Mouse (Mus musculus) myocyte (in vitro differentiated cells): ENCODE results near the gene Rcor2.

ENCODE experiments used
- CEBPB ChIP-seq: IDR thresholded peaks from 2 replicates; pipeline ENCODE4 v1.6.1; 2011; ENCODE audit warnings: mild to moderate bottlenecking, moderate library complexity; ENCODE audit not compliant: poor library complexity, insufficient read depth, severe bottlenecking
- MAX ChIP-seq: IDR thresholded peaks from one replicate; pipeline ENCODE4 v1.6.1; 2011; ENCODE audit warnings: low read depth, mild to moderate bottlenecking, control low read depth
- POLR2A ChIP-seq: IDR thresholded peaks from one replicate; pipeline ENCODE4 v1.6.1; 2011; ENCODE audit warnings: low read depth, mild to moderate bottlenecking, control low read depth, moderate library complexity; ENCODE audit not compliant: insufficient read length
- USF1 ChIP-seq: IDR thresholded peaks from one replicate; pipeline ENCODE4 v1.6.1; 2011; ENCODE audit warnings: low read depth, mild to moderate bottlenecking, control low read depth, moderate library complexity

GRCm38 (mm10) chr19:7266421-7266831 lies 699 bp upstream of the Rcor2 start:
- no peak for TF ChIP-seq POLR2A
- no peak for TF ChIP-seq MAX
- TF ChIP-seq CEBPB, result no peak
- no peak for TF ChIP-seq USF1
